24 mouse cellular contexts compared by ENCODE assay signal in genomic region chr13:107602149-107602548, GRCm38 (mm10).
DNase-seq lines count a peak whose midpoint lies in the region; ATAC-seq and TF ChIP-seq lines count a peak whose summit lies in the region.
"Had no signal": no experiment of that assay in that cellular context is flagged by ENCODE, and none has a peak within 500 bp of the region (broad histone marks: within the 10 kb centered on the region; RNA-seq: fewer than 3 reads in every experiment).

No protein-coding gene starts in this region.

- no peaks in the 10 kb centered on the region for H3K36me3 ChIP-seq in forebrain, embryonic 12.5 days (replicated peaks)
- no peaks in the 10 kb centered on the region for H3K36me3 ChIP-seq in forebrain, postnatal 0 days (ENCODE audit: insufficient read depth)
- no peaks in the 10 kb centered on the region for H3K36me3 ChIP-seq in embryonic facial prominence, embryonic 15.5 days
- no peaks in the 10 kb centered on the region for H3K36me3 ChIP-seq in liver, embryonic 11.5 days (ENCODE audit: control insufficient read depth, insufficient read depth, low read length)
- H3K36me3 ChIP-seq: embryonic facial prominence, embryonic 13.5 days; heart, embryonic 10.5 days; hindbrain, embryonic 12.5 days had no signal

- WGBS in forebrain, embryonic 12.5 days = 46% methylated on average over 5 of the region's 5 CpGs
- 33% methylated on average over 5 of the region's 5 CpGs for WGBS in forebrain, postnatal 0 days
- WGBS in embryonic facial prominence, embryonic 15.5 days = 46% methylated on average over 5 of the region's 5 CpGs
- WGBS in liver, embryonic 11.5 days = 81% methylated on average over 5 of the region's 5 CpGs

- TF ChIP-seq CTCF in forebrain, postnatal 0 days (IDR thresholded peaks at IDR 0.05; ENCODE audit: low read depth) = no peak
- TF ChIP-seq CTCF in brain, embryonic 14.5 days (IDR thresholded peaks at IDR 0.05; ENCODE audit: borderline replicate concordance, extremely low read depth, insufficient read depth, insufficient read length) = no peak

- no peak overlapping the region for H3K4me3 ChIP-seq in forebrain, embryonic 12.5 days (replicated peaks)
- no peak overlapping the region for H3K4me3 ChIP-seq in forebrain, postnatal 0 days (ENCODE audit: low read depth, low read length)
- no peak overlapping the region for H3K4me3 ChIP-seq in embryonic facial prominence, embryonic 15.5 days (replicated peaks)
- no peak overlapping the region for H3K4me3 ChIP-seq in liver, embryonic 11.5 days (ENCODE audit: low read depth, low read length)
- H3K4me3 ChIP-seq: embryonic facial prominence, embryonic 13.5 days; erythroblast, embryonic 14.5 days; heart, embryonic 10.5 days; hindbrain, embryonic 12.5 days had no signal

- TF ChIP-seq POLR2A in brain, embryonic 14.5 days (IDR thresholded peaks at IDR 0.05; ENCODE audit: borderline replicate concordance, extremely low read depth, insufficient read depth, insufficient read length, poor library complexity, severe bottlenecking) = no peak

- 0 out of 2 replicates have a peak, but pooled peaks cover 3% of the 10 kb centered on the region for H3K27me3 ChIP-seq in forebrain, embryonic 12.5 days
- no peaks in the 10 kb centered on the region for H3K27me3 ChIP-seq in forebrain, postnatal 0 days (ENCODE audit: insufficient read depth, low read length)
- no peaks in the 10 kb centered on the region for H3K27me3 ChIP-seq in embryonic facial prominence, embryonic 15.5 days
- no peaks in the 10 kb centered on the region for H3K27me3 ChIP-seq in liver, embryonic 11.5 days (replicated peaks; ENCODE audit: control insufficient read depth, insufficient read depth, low read length)
- H3K27me3 ChIP-seq: hindbrain, embryonic 12.5 days had no signal

- peaks cover 24% of the 10 kb centered on the region for H3K4me1 ChIP-seq in forebrain, embryonic 12.5 days
- 0 out of 2 replicates have a peak, but pooled peaks cover 7% of the 10 kb centered on the region for H3K4me1 ChIP-seq in forebrain, postnatal 0 days (ENCODE audit: insufficient read depth)
- H3K4me1 ChIP-seq in embryonic facial prominence, embryonic 15.5 days = no peaks in the 10 kb centered on the region; the same call in 1 of the 2 replicates
- H3K4me1 ChIP-seq in liver, embryonic 11.5 days (replicated peaks; ENCODE audit: control insufficient read depth, insufficient read depth, low read length) = no peaks in the 10 kb centered on the region; the same call in 1 of the 2 replicates

- H3K27ac ChIP-seq in forebrain, embryonic 12.5 days = no peak overlapping the region
- H3K27ac ChIP-seq in forebrain, postnatal 0 days (ENCODE audit: low read depth, low read length) = no peak overlapping the region
- no peak overlapping the region for H3K27ac ChIP-seq in embryonic facial prominence, embryonic 15.5 days (replicated peaks)
- no peak overlapping the region for H3K27ac ChIP-seq in liver, embryonic 11.5 days (ENCODE audit: low read depth, low read length)
- H3K27ac ChIP-seq: embryonic facial prominence, embryonic 13.5 days; heart, embryonic 10.5 days; hindbrain, embryonic 12.5 days had no signal

- peak; percentile 39; the same call in 1 of the 2 replicates for ATAC-seq in forebrain, embryonic 12.5 days (ENCODE audit: low FRiP score)
- ATAC-seq in forebrain, postnatal 0 days = no peak
- peak; percentile 15; the same call in 1 of the 2 replicates for ATAC-seq in embryonic facial prominence, embryonic 15.5 days (ENCODE audit: insufficient number of reproducible peaks, low FRiP score, low TSS enrichment, low read depth)
- ATAC-seq in liver, embryonic 11.5 days (replicated peaks; ENCODE audit: low FRiP score) = no peak
- ATAC-seq: activated CD4-positive, CD25-positive, alpha-beta regulatory T cell, adult 4 months; intestine, embryonic 16.5 days; Patski had no signal

- no peak overlapping the region for H3K9ac ChIP-seq in forebrain, embryonic 12.5 days
- no peak overlapping the region for H3K9ac ChIP-seq in forebrain, postnatal 0 days
- H3K9ac ChIP-seq in embryonic facial prominence, embryonic 15.5 days = no peak overlapping the region
- no peak overlapping the region for H3K9ac ChIP-seq in liver, embryonic 11.5 days (ENCODE audit: low read depth, low read length)
- H3K9ac ChIP-seq: embryonic facial prominence, embryonic 13.5 days; hindbrain, embryonic 12.5 days had no signal

- DNase-seq in forebrain, postnatal 0 days = no peak
- peak; percentile 70 for DNase-seq in brain, embryonic 14.5 days (ENCODE audit: low read depth)
- peak; percentile 61 for DNase-seq in hindlimb bud, embryonic 11.5 days (ENCODE audit: extremely low spot score, low read depth, low spot score)
- no peak for DNase-seq in liver, embryonic 11.5 days (ENCODE audit: low spot score)
- no peak for DNase-seq in testis, postnatal 10 days (ENCODE audit: low spot score)
- DNase-seq: adrenal gland, adult 2 months; adrenal gland, postnatal 25 days; cerebellum, adult 2 months; cerebellum, postnatal 10 days; embryo, embryonic 11 days; gastrocnemius, postnatal 10 days; heart, adult 18-20 months; heart, postnatal 10 days; heart, postnatal 4 days; kidney, adult 2 months had no signal

- H3K9me3 ChIP-seq in forebrain, embryonic 12.5 days = 0 out of 2 replicates have a peak, but pooled peaks cover 9% of the 10 kb centered on the region
- no peaks in the 10 kb centered on the region for H3K9me3 ChIP-seq in forebrain, postnatal 0 days (ENCODE audit: low read length)
- no peaks in the 10 kb centered on the region for H3K9me3 ChIP-seq in embryonic facial prominence, embryonic 15.5 days (replicated peaks)
- no peaks in the 10 kb centered on the region for H3K9me3 ChIP-seq in liver, embryonic 11.5 days (ENCODE audit: control insufficient read depth, low read length)
- H3K9me3 ChIP-seq: heart, embryonic 10.5 days had no signal

- no peak overlapping the region for H3K4me2 ChIP-seq in forebrain, embryonic 12.5 days
- no peak overlapping the region for H3K4me2 ChIP-seq in forebrain, postnatal 0 days (ENCODE audit: low read depth)
- H3K4me2 ChIP-seq in embryonic facial prominence, embryonic 15.5 days (replicated peaks) = no peak overlapping the region
- H3K4me2 ChIP-seq in liver, embryonic 11.5 days = no peak overlapping the region
- H3K4me2 ChIP-seq: embryonic facial prominence, embryonic 13.5 days; hindbrain, embryonic 12.5 days had no signal

Comparison
In these comparisons a context has a peak if more than half of its experiments do, and no peak if none do; other contexts are left out.
1. ATAC-seq: peak in forebrain, embryonic 12.5 days (single experiment) and embryonic facial prominence, embryonic 15.5 days (single experiment); none in forebrain, postnatal 0 days (single experiment) and liver, embryonic 11.5 days (single experiment).
2. DNase-seq: peak in brain, embryonic 14.5 days (single experiment) and hindlimb bud, embryonic 11.5 days (single experiment); none in forebrain, postnatal 0 days (single experiment), liver, embryonic 11.5 days (single experiment) and testis, postnatal 10 days (single experiment).